Mouse (Mus musculus): ENCODE measurements around the gene Srp54a. TPM values are rescaled to one million over a fixed set of nuclear protein-coding genes. Genes with fewer than 3 reads are reported as not detected.
A peak's percentile ranks its signal among the peaks of the same experiment; 100 is the strongest.
"Not testable (repeated sequence)": the region's sequence is repeated elsewhere in the genome, so short reads cannot be mapped to it uniquely, and the experiment has no call there.

Gene Srp54a
- polyA plus RNA-seq, 1 experiment from 2014 or later = 165 TPM

GRCm38 (mm10) chr12:55135540-55135939, 55.5 kb downstream of the Srp54a start:
- ATAC-seq (ENCODE audit: insufficient number of reproducible peaks, low FRiP score, low TSS enrichment, low read depth); H3K4me1 ChIP-seq: not testable (repeated sequence)
- WGBS = no CpG with 5 or more reads among the region's 6 CpGs

GRCm38 (mm10) chr12:55137859-55138258, 57.8 kb downstream of the Srp54a start:
- not testable (repeated sequence) for H3K4me3 ChIP-seq (replicated peaks); H3K9ac ChIP-seq; H3K27me3 ChIP-seq; H3K27ac ChIP-seq (replicated peaks); H3K36me3 ChIP-seq; ATAC-seq (ENCODE audit: insufficient number of reproducible peaks, low FRiP score, low TSS enrichment, low read depth); H3K4me1 ChIP-seq; H3K4me2 ChIP-seq (replicated peaks); H3K9me3 ChIP-seq (replicated peaks)
- WGBS = no CpG with 5 or more reads among the region's 6 CpGs

More at GRCm38 (mm10) chr12:55135540-55135939, 55.5 kb downstream of the Srp54a start:
- H3K4me3 ChIP-seq (replicated peaks); H3K4me2 ChIP-seq (replicated peaks); H3K9ac ChIP-seq; H3K27me3 ChIP-seq; H3K27ac ChIP-seq (replicated peaks); H3K9me3 ChIP-seq (replicated peaks); H3K36me3 ChIP-seq: not testable (repeated sequence)

- peak within 1 kb of the TSS; percentile 31 for H3K4me3 ChIP-seq (replicated peaks)
These were observed 74.7 kb downstream of the Srp54a start, which contains the start of gene Srp54b for GRCm38 (mm10) chr12:55154559-55155448. Gene Srp54b (plus strand): TSS chr12:55155104.

GRCm38 (mm10) chr12:55155449-55155783, 75.4 kb downstream of the Srp54a start:
- peak; percentile 31 for ATAC-seq (ENCODE audit: insufficient number of reproducible peaks, low FRiP score, low TSS enrichment, low read depth)
- H3K4me3 ChIP-seq (replicated peaks) = peak overlapping the region; percentile 31
- H3K9me3 ChIP-seq (replicated peaks); H3K9ac ChIP-seq; H3K36me3 ChIP-seq; H3K27me3 ChIP-seq; H3K27ac ChIP-seq (replicated peaks); H3K4me2 ChIP-seq (replicated peaks); H3K4me1 ChIP-seq: not testable (repeated sequence)
- 0% methylated on average over 10 of the region's 24 CpGs for WGBS

More at GRCm38 (mm10) chr12:55154559-55155448, 74.7 kb downstream of the Srp54a start, which contains the start of gene Srp54b:
- not testable (repeated sequence) for H3K4me2 ChIP-seq (replicated peaks); H3K36me3 ChIP-seq; H3K4me1 ChIP-seq; H3K9me3 ChIP-seq (replicated peaks); H3K9ac ChIP-seq; H3K27ac ChIP-seq (replicated peaks); H3K27me3 ChIP-seq
- WGBS = no CpG with 5 or more reads among the region's 57 CpGs
- ATAC-seq (ENCODE audit: insufficient number of reproducible peaks, low FRiP score, low TSS enrichment, low read depth) = peak; percentile 97

Other genes with a start within 250 kb of the Srp54a start
- 185 and 209 TPM in 2 replicates for gene Cfl2, start 217.4 kb upstream of the Srp54a start, polyA plus RNA-seq (2015; fragmentation: Nextera tagmentation; extraction: Ambion mirVana)
- not detected in 2 replicates for gene Gm20403, start 93.7 kb upstream of the Srp54a start, polyA plus RNA-seq (2015; fragmentation: Nextera tagmentation; extraction: Ambion mirVana)
- 25.2 and 26.7 TPM in 2 replicates for gene Baz1a, start 65.9 kb upstream of the Srp54a start, polyA plus RNA-seq (2015; fragmentation: Nextera tagmentation; extraction: Ambion mirVana)
- 31.9 and 34.6 TPM in 2 replicates for gene 2700097O09Rik, start 152 bp upstream of the Srp54a start, polyA plus RNA-seq (2015; fragmentation: Nextera tagmentation; extraction: Ambion mirVana)
- gene Fam177a, start 44.2 kb downstream of the Srp54a start, polyA plus RNA-seq (2015; fragmentation: Nextera tagmentation; extraction: Ambion mirVana) = 29.9 and 33.0 TPM in 2 replicates
- gene Srp54b, start 74.8 kb downstream of the Srp54a start, polyA plus RNA-seq (2015; fragmentation: Nextera tagmentation; extraction: Ambion mirVana) = 53.8 and 59.5 TPM in 2 replicates
- 0.75 TPM in 1 of 2 replicates, not detected in the other for gene 1700047I17Rik2, start 119.3 kb downstream of the Srp54a start, polyA plus RNA-seq (2015; fragmentation: Nextera tagmentation; extraction: Ambion mirVana)
- gene Srp54c, start 149.9 kb downstream of the Srp54a start, polyA plus RNA-seq (2015; fragmentation: Nextera tagmentation; extraction: Ambion mirVana) = 69.2 and 71.2 TPM in 2 replicates
- 14.9 and 16.9 TPM in 2 replicates for gene 1110008L16Rik, start 219.3 kb downstream of the Srp54a start, polyA plus RNA-seq (2015; fragmentation: Nextera tagmentation; extraction: Ambion mirVana)
- 11.4 and 13.5 TPM in 2 replicates for gene Ppp2r3c, start 222.7 kb downstream of the Srp54a start, polyA plus RNA-seq (2015; fragmentation: Nextera tagmentation; extraction: Ambion mirVana)

Data from embryonic facial prominence, embryonic 15.5 days (tissue).